Mouse (Mus musculus) limb, embryonic 14.5 days (tissue): ENCODE data around the gene Nr2e1. TPM values are rescaled to one million over a fixed set of nuclear protein-coding genes. Genes with fewer than 3 reads are reported as not detected.

Experiments
- ATAC-seq: fragments of 200-750 bp; cut with Nextera tagmentation; 2 replicates; pipeline ENCODE4 v1.8.0; 2017; ENCODE audit warnings: low read depth, moderate number of reproducible peaks, moderate TSS enrichment; ENCODE audit not compliant: low FRiP score
- DNase-seq: peaks from one replicate; pipeline ENCODE4 v3.0.0-alpha.2; 2015; ENCODE audit warnings: low spot score
- H3K27ac ChIP-seq: fragments of 300-500 bp; sonication (generic); replicated peaks from 2 replicates; pipeline ENCODE4 v1.5.1; 2014; ENCODE audit warnings: low read depth, mild to moderate bottlenecking, low read length, moderate library complexity, mixed read lengths
- H3K27me3 ChIP-seq: fragments of 300-500 bp; sonication (generic); 2 replicates; pipeline ENCODE4 v1.6.1; 2014; ENCODE audit warnings: low read length, mixed read lengths; ENCODE audit not compliant: control insufficient read depth, insufficient read depth
- H3K36me3 ChIP-seq: fragments of 300-500 bp; sonication (generic); 2 replicates; pipeline ENCODE4 v1.6.1; 2014; ENCODE audit warnings: mild to moderate bottlenecking, low read length, moderate library complexity, mixed read lengths; ENCODE audit not compliant: control insufficient read depth, insufficient read depth
- H3K4me1 ChIP-seq: fragments of 300-500 bp; sonication (generic); 2 replicates; pipeline ENCODE4 v1.6.1; 2014; ENCODE audit warnings: antibody characterized with exemption, low read length, mixed read lengths; ENCODE audit not compliant: control insufficient read depth, insufficient read depth
- H3K4me2 ChIP-seq: fragments of 300-500 bp; sonication (generic); replicated peaks from 2 replicates; pipeline ENCODE4 v1.6.1; 2014; ENCODE audit warnings: low read depth, mild to moderate bottlenecking, low read length, moderate library complexity; ENCODE audit not compliant: severe bottlenecking
- H3K4me3 ChIP-seq: fragments of 300-500 bp; sonication (generic); replicated peaks from 2 replicates; pipeline ENCODE4 v1.5.1; 2014; ENCODE audit warnings: low read length
- H3K9ac ChIP-seq: fragments of 300-500 bp; sonication (generic); 2 replicates; pipeline ENCODE4 v1.6.1; 2014; ENCODE audit warnings: mild to moderate bottlenecking, low read depth, low read length, moderate library complexity; ENCODE audit not compliant: severe bottlenecking
- H3K9me3 ChIP-seq: fragments of 300-500 bp; sonication (generic); 2 replicates; pipeline ENCODE4 v1.6.1; 2016; ENCODE audit warnings: low read length; ENCODE audit not compliant: control insufficient read depth
- POLR2A ChIP-seq: fragments of 200-500 bp; IDR thresholded peaks from 2 replicates; pipeline ENCODE4 v1.8.0; 2012; ENCODE audit warnings: inconsistent platforms, mild to moderate bottlenecking, moderate library complexity, borderline replicate concordance; ENCODE audit not compliant: insufficient read depth, insufficient read length; ENCODE audit errors: extremely low read depth
- WGBS: fragments of 180-500 bp; shearing (Covaris S2); extraction: QIAGEN DNeasy Blood & Tissue Kit; methylation state at CpG from one replicate; pipeline ENCODE4 v1.1.7; 2014; 5-methylcytosine and 5-hydroxymethylcytosine counted together
- polyA plus RNA-seq, 2 experiments: library from polyadenylated mRNA; depleted of rRNA in 1 of 2; stranded (reverse) in 1 of 2; unstranded in 1 of 2; fragments of >200 nt; fragmentation: Nextera tagmentation in 1 of 2; extraction: Ambion mirVana in 1 of 2; gene quantifications; 2 replicates each; pipeline versions ENCODE4 v1.2.1 to v1.2.3; 2012 to 2014

Nr2e1 gene
- polyA plus RNA-seq (2012; rRNA removed) = 0.01 and 0.15 TPM in 2 replicates
- polyA plus RNA-seq (2014; fragmentation: Nextera tagmentation; extraction: Ambion mirVana) = not detected in 2 replicates

GRCm38 (mm10) chr10:42583157-42583872, at the start of gene Nr2e1, which contains the start of gene Ostm1:
Nr2e1 (minus strand) TSS chr10:42583632.
Ostm1 (plus strand) TSS chr10:42583822.
- DNase-seq = no peak
- no peak within 1 kb of the TSS for H3K9ac ChIP-seq

GRCm38 (mm10) chr10:42632453-42633360, 49.3 kb upstream of the Nr2e1 start:
- H3K27ac ChIP-seq = no peak overlapping the region
- H3K27me3 ChIP-seq = peaks cover 99% of the 10 kb centered on the region
- H3K4me3 ChIP-seq = peak overlapping the region; percentile 31
- DNase-seq = no peak
- 2% methylated on average over 39 of the region's 39 CpGs for WGBS
- H3K4me1 ChIP-seq = peaks cover 12% of the 10 kb centered on the region; the same call in 1 of the 2 replicates
- no peaks in the 10 kb centered on the region for H3K36me3 ChIP-seq
- peak overlapping the region; percentile 39 for H3K4me2 ChIP-seq
- no peaks in the 10 kb centered on the region for H3K9me3 ChIP-seq
- 0 out of 2 replicates have a peak overlapping the region, but pooled peaks have one; percentile 25 for H3K9ac ChIP-seq
- TF ChIP-seq POLR2A = no peak
- no peak for ATAC-seq

More at GRCm38 (mm10) chr10:42583157-42583872, at the start of gene Nr2e1, which contains the start of gene Ostm1:
- H3K4me1 ChIP-seq = peaks cover 5% of the 10 kb centered on the region; the same call in 1 of the 2 replicates
- WGBS = under 1% methylated on average over 43 of the region's 43 CpGs
- ATAC-seq = no peak
- no peak for TF ChIP-seq POLR2A
- no peaks in the 10 kb centered on the region for H3K9me3 ChIP-seq
- no peaks in the 10 kb centered on the region for H3K36me3 ChIP-seq
- H3K27me3 ChIP-seq = peaks cover 98% of the 10 kb centered on the region
- peak within 1 kb of the TSS; percentile 23 for H3K4me3 ChIP-seq
- no peak within 1 kb of the TSS for H3K27ac ChIP-seq
- peak within 1 kb of the TSS; percentile 37 for H3K4me2 ChIP-seq

- Histone ChIP-seq H3K9ac (no peak overlapping the region), H3K4me3 (peak overlapping the region; percentile 31), H3K9me3 (no peaks in the 10 kb centered on the region), H3K27me3 (peaks cover 95% of the 10 kb centered on the region), H3K36me3 (no peaks in the 10 kb centered on the region), H3K4me1 (peaks cover 12% of the 10 kb centered on the region; the same call in 1 of the 2 replicates), H3K4me2 (0 out of 2 replicates have a peak overlapping the region, but pooled peaks have one; percentile 22), H3K27ac (no peak overlapping the region)
- DNase-seq (no peak), ATAC-seq (no peak)
- WGBS = under 1% methylated on average over 42 of the region's 42 CpGs
- no peak for TF ChIP-seq POLR2A
These were observed 48.5 kb upstream of the Nr2e1 start for GRCm38 (mm10) chr10:42631754-42632452.

- 2% methylated on average over 19 of the region's 19 CpGs for WGBS
These were observed 47.3 kb upstream of the Nr2e1 start for GRCm38 (mm10) chr10:42630596-42631355.

More at GRCm38 (mm10) chr10:42630596-42631355, 47.3 kb upstream of the Nr2e1 start:
- no peak for DNase-seq
- peaks cover 84% of the 10 kb centered on the region for H3K27me3 ChIP-seq
- H3K4me1 ChIP-seq = peaks cover 12% of the 10 kb centered on the region; the same call in 1 of the 2 replicates
- no peaks in the 10 kb centered on the region for H3K9me3 ChIP-seq
- H3K36me3 ChIP-seq = no peaks in the 10 kb centered on the region
- H3K27ac ChIP-seq = no peak overlapping the region
- no peak for ATAC-seq
- H3K4me2 ChIP-seq = no peak overlapping the region
- no peak for TF ChIP-seq POLR2A
- no peak overlapping the region for H3K9ac ChIP-seq
- H3K4me3 ChIP-seq = no peak overlapping the region
